Mouse (Mus musculus) megakaryocyte-erythroid progenitor cell, adult 5-6 weeks (primary cell): ENCODE data around the gene Xdh. TPM values are rescaled to one million over a fixed set of nuclear protein-coding genes. Genes with fewer than 3 reads are reported as not detected.

ENCODE experiments used
- ATAC-seq: replicated peaks from 2 replicates; pipeline ENCODE4 v1.8.0; 2016; ENCODE audit warnings: mild to moderate bottlenecking, inconsistent platforms; ENCODE audit not compliant: severe bottlenecking, poor library complexity, low FRiP score, low TSS enrichment
- total RNA-seq, 2 experiments: library from RNA; stranded (forward) in 1 of 2; stranded (reverse) in 1 of 2; fragments of 200-1000, 215-1000 nt in 1 of 2; fragments of >200 nt in 1 of 2; fragmentation: Nextera tagmentation in 1 of 2; gene quantifications; 2 replicates each; pipeline ENCODE4 v1.2.3; 2014 to 2017

The Xdh gene
- total RNA-seq, 2 experiments from 2014 or later = 1.8 to 11.0 TPM

DNA sequence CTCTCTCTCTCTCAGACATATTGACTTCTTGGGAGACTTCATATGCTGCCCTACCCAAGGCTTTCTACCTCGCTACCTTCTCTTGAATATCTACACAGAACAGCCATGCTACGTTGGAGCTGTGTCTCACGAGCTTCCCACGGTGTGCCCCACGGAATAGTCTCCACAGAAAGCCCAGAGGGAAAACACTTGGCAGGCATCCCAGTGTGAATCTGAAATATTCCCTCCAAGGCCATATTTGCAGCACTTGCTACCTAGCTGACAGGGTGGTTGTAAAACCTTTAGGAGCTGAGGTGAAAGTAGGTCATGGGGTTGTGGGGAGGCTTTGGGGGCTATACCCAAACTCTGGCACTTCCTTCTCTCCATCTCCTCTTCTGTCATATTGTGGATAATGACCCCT lies 3.1 kb downstream of the Xdh start:
- no peak for ATAC-seq

DNA sequence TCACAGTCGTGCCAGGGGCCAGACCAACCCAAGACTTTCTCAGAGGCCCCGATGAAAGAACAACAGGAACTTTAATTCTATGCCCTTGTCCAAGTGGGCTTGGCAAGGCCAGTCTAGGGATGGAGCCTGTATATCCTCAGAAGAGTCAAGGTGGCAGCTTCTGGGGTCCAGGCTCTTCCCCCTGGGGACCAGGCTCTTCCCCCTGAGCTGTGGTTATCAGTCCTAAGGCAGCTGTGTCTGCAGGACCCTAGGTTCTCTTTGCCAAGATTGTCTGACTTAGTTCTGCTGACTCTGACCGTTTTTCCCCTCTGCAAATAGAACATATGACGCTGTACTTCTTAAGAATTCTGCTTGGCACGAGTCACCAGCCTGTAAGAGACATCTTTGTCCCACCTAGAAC lies 5.3 kb downstream of the Xdh start:
- ATAC-seq = no peak

DNA sequence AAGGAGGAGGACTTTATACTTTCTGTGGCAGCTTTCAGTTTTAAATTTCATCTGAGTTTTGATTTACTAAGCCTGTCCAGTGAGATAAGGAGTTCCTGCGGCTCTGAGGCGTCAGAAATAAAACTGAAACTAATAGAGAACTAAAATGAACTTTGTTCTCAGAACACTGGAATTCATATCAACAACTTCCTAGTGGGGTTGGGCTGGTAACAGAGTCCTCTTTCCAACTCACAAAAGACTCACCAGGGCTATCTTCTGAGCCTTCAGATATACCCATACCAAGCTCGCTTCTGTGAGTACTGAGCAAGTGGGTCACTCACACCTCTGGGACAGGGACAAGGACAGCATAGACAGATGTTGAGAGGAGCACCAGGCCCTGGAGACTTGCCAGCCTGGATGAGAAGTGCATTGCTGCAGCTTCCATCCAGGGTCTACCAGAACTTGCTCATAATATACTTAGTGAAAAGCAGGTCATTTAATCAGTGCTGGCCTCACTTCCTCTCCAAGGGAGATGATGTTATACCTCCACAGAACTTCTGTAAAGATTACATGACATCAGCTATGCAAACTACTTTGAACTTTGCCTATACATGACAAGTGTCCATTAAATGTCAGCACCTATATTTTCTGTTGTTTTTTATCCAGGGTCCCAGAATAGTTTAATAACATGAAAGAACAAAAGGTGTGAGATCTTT lies 7.6 kb downstream of the Xdh start:
- peak; percentile 70 for ATAC-seq

DNA sequence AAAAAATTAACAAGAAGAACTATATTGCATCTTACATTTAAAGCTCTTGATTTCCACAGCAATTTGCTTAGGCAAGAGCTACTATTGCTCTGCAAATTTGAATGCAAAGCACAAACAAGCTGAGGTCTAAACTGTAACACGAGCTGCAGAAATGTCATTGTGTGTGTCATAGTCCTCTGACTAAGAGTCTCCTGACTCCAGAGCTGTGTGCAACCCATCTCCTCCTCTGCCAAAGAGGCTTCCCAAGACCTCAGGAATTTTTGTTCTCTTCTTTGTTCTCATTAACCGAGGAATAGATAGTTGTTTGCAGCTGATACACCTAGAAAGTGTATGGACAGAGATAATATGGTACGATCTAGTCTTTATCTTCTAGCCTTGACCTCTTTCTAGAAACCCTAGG lies 8.2 kb downstream of the Xdh start:
- no peak for ATAC-seq

DNA sequence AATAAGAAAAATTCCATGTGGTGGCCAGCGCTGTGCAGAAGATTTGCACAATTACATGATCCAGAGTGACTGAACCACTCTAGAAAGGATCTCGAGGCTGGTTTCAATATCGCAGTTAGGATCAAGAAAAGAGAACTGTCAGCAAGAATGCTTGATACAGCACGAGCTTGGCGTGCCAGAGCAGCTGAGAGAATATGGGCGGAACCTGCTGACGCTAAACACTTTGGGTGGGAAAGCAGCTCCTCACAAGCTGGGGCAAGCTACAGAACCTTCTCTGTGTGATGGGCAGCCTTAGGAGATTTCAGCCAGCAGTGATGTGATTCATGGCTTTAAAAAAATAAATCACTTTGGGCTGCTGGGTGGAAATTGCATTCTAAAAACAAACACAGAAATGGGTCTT lies 12.9 kb downstream of the Xdh start:
- ATAC-seq = no peak

DNA sequence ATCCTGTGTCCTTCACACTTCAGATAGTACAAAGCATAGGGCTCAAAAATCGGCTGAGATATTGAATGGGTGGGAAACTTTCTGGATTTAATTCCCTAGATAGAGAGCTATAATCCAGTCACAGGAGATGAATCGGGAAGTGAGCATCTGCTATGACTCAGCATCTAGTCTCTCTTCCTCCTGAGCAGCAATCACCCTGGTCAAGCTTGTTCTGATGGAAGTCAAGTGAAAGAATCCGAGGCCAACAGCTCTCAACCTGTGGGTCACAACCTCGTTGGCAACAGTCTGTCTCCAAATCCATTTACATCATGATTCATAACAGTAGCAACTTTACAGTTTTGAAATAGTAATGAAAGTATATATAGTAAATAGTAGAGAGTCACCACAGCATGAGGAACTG lies 14.8 kb downstream of the Xdh start:
- ATAC-seq = no peak

DNA sequence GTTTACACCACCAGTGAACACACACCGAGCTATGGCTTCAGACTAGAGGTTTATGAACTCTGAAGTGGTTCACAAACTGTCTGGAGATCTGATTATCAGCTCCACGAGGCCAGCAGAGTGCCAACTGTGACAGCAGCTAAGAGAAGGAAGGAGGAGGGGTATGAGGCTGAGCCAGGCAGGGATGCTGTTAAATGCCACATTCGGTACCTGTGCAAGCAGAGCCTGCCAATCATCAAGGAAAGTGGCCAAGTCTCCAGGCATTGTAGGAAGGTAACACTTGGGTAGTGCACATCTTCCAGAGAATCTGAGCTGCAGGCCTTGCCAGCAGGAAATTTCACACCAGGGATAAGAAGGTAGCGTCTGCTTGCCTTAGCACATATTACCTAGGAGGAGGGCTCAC lies 15.7 kb downstream of the Xdh start:
- ATAC-seq = no peak

DNA sequence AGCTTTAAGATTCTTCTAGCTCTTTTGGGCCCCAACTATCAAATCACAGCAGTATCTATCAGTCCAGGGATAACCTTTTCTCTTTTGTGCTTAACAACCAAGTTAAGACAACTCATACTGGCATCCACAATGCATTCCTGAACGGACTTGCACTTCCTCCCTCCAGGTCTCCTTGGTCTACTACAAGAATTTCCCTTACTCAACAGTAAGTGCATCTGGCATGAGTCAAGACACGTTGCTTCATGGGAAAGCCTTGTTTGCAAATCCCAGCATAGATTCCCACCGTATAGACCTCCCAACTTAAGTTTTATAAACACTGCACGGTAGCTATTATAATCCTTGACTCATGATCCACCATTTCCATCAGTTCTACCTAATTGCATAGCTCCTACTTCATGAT lies 16.4 kb downstream of the Xdh start:
- no peak for ATAC-seq

DNA sequence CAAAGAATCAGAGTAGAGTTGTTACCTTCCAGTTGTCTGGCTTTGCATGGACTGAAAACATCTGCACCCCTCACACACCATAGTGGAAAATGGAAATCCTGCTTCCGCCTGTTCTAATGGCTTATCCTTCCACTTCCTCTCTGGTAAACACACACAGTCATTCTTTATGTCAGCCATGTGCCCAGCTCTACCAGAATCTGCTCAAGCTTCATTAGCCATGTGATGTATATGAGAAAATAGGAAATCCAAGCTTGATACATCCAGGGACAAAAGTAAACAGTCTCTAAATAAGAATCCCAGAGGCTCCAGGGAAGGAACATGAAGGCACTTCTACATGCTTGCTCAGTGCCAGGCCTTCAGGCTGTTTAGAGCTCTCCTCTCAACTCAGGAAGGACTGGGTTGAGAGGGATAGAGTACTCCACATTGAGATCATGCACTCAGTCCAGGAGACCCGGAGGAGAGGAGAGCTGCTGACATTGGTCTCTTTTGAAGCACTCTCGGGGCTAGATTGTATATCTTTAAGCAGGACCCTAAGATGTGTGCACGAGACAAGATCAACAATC lies 17.4 kb downstream of the Xdh start:
- no peak for ATAC-seq

DNA sequence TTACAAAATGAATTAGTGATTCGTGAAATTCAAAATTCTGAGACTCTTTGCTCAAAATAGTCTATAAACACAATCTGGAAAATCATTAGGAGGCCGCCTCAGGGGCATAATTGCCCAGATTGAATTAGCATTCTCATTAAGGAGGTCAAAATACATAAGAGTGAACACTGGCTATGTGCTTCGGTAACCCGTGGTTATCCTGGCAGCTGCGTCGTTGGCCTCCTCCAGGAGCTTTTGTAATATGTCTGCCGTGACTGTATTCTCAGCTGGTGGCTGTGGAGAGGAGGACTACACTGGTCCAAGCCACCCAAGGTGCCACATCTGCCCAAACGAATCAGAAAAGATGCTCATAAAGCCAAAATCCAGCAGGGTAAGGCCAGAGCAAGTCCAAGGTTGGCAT lies 30.5 kb downstream of the Xdh start:
- no peak for ATAC-seq

DNA sequence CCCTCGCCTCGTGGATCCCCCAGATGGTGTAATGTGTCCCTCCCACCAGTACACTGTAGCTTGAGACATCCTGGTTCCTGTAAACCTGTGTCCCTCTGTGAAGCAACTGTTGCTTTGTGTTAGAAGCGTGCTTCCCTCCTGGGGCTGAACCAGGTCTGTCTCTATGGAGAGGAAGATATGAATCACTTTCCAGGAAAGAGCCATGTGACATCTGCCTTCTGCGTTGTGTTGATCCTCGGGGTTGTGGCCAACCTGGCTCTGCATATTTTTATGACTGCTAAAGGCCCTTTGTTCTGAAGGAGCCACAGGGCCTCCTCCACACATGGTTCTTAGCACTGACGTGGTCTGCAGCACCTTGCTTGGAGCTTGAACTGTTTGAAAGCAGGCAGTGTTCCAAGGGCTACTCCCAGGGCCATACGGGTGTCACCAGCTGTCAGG lies 31.0 kb downstream of the Xdh start:
- no peak for ATAC-seq

DNA sequence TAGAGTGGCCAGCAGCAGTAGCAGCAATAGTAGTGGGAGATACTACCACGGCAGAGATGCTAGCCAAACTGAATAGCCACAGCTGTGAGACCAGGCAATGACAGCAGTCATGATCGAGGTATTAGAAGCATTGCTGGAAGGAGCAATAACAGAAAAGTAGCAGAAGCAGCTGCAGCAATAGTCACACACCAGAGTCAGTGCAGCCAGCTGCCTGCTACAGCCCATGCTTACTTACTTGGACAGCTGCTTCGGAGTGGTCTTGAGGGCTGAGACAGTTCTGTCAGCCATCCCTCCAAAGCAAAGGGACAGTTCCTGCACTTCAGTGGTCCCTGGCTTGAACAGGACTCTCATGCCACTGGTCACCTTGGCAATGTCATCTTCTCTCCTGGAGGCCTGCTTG lies 31.9 kb downstream of the Xdh start:
- no peak for ATAC-seq

DNA sequence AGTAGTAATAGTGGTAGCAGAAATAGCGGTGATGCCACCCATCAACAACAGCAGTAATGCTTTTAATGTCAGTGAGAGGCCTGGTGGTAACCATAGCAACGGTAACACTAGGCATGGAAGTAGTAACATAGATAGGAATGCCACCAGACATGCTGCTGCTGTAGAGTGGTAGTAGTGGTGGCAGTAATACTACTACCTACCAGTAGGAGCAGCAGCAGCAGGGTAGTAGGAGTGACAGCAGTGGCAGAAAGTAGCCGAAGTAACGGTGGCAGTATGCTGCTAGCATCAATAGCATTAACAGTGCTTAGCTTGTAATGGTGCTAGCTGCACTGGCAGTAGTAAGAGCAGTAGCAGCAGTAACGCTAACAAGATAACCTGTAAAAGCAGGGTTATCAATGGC lies 32.3 kb downstream of the Xdh start:
- peak; percentile 55; the same call in 1 of the 2 replicates for ATAC-seq

DNA sequence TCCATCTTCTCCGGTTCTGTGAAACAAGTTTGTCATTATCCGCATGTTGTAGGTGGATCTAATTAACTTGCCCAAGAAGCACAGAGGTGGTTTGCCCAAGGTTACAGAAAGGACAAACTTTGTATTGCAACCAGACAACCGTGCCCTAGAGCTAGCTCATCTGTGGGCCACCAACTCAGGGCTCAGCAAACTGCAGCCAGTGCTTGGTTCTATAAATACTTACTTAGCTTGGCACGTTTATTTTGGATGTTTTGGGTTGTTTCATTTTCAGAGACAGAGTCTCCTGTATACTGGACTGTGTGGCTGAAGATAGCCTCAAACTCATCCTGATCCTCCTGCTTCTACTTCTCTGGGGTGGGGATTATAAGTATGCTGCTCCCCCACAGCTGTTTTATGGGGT lies 35.3 kb downstream of the Xdh start:
- ATAC-seq = no peak

DNA sequence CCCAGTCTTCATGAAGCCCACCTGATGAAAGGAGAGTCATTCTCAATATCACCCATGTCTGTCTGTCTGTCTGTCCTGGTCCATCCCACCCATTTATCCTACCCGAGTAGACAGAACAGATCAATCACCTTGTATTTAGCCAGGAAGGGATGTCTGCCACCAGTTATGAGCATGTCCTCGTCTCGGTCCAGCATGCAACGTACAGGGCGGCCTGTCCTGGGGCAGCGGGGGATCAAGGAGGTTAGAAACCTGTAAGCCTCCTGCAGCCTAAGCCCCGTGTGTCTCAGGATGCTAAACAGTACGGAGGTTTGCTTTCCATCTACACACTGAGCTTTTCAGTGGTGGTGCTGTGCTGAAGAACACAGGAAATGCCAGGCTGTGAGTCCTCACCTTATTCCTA lies 43.9 kb downstream of the Xdh start:
- ATAC-seq = no peak

DNA sequence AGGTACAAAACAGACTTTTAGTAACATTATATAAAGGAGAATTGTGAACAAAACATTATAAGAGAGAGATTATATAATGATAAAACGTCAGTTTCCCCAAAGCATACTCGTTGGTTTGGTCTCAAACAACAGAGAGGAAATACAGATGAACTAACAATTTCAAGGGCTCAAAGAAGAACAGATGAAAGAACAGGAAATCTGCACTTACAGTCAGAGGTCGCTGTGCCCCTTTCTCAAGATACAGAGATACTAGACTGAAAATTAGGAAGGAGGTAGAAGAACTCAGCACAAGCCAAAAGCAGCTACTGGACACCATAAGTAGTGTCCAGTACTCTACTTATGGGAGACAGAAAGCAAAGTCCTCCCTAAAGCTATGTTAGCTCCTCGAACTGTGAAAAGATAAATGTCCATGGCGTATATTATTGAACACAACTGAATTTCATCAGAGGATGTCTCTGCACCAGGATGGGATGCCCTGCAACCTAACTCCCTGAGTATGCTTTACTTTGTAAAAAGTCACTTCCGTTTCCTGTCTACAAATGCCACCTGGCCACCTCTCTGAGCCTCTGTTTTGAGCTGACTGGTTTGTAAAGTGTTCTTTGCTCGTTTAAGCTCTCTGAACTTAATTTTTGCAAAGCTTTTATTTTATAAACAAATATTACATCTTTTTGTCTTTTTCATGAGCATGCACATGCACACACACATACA lies 44.8 kb downstream of the Xdh start:
- ATAC-seq = no peak

DNA sequence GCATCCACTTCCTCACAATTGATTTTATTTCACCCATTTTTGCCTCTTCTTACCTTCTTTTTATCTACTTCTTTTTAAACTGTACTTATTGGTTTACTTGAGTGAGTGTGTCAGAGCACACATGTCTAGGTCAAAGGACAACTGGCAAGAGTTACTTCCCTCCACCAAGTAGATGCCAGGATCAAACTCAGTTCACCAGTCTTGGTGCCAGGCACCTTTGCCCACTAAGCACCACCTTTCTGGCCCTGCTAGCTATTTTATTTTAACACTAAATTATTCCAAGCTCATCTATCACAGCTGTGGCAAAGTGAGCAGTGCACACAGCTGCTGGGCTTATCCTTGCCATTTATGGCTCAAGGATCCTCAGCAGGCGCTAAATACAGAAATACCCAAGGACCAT lies 46.9 kb downstream of the Xdh start:
- ATAC-seq = no peak

DNA sequence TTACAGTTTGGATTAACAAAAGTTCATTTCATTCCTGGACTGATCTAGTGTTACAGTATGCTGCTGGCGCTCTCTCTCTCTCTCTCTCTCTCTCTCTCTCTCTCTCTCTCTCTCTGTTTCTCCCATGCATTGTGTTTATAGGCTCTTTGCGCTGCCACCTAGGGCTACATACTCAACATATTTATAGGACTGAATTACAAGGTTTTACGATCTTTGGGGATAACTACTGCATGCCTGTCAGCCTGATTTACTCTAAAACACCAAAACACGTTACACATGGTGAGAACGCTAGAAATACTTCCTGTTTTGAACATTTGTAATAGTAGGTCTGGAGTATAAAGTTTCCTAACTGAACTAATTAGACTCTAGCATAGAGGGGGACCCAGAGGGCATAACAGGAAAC lies 47.8 kb downstream of the Xdh start:
- no peak for ATAC-seq

DNA sequence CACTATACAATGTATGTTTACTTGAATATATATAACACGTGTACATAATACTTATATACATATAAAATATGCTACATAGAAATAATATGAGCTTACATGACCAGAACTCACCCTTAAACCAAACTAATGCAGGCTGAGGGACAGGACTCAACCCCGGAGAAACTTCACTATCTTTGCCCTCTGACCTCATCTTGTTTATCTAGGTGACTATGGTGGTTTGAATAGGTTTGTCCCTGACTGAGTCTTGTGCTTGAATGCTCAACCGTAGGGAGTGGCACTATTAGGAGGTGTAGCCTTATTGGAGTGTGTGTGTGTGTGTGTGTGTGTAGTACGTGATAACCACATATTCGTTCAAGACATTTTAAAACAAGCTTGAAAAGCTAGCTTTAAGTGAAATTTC lies 55.6 kb downstream of the Xdh start:
- peak; percentile 62 for ATAC-seq

DNA sequence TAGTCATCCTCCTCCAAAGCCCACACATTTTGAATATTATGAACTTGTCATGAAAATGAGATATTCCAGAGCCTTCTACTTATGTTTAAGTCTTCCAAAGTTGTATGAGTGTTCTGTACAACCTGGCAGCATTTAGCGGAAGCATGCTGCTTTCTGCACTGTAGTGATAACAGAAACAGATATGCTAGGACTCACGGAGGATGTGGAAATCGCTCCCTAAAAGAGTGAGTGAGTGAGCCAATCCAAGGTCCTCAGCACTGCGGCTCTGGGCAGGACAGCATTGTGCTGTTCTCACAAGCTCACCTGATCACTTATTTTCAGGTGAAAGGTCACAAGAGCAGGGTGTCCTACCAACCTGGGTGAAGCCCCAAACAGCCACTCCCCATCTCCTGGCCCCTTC lies 56.2 kb downstream of the Xdh start:
- ATAC-seq = peak; percentile 87

DNA sequence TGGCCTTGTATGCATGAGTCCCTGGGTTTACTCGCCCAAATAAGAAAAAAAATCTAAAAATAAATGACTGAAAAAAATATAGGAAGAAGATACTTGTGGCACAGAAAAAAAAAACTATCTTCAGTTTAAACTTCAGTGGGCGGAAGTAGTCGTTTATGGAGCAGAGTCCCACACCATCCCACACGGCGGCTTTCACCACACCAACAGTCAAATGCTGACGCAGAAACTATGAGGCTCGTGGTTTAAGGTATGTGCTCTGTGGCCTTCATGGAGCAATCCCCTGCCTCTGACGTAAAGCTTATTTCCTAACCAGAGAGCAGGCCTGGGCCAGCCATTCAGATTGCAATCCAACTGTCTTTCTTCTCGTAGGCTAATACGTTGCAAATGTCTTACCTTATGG lies 56.8 kb downstream of the Xdh start:
- peak; percentile 38; the same call in 1 of the 2 replicates for ATAC-seq
